Mouse (Mus musculus) lung, postnatal 0 days (tissue): ENCODE data around the gene Plod1. TPM values are rescaled to one million over a fixed set of nuclear protein-coding genes. Genes with fewer than 3 reads are reported as not detected.

Experiments used
- ATAC-seq: fragments of 200-750 bp; cut with Nextera tagmentation; 2 replicates; pipeline ENCODE4 v1.8.0; 2017; ENCODE audit warnings: moderate library complexity
- DNase-seq: peaks from one replicate; pipeline ENCODE4 v3.0.0-alpha.2; 2016; ENCODE audit warnings: low spot score
- H3K27ac ChIP-seq: fragments of 300-500 bp; sonication (generic); 2 replicates; pipeline ENCODE4 v1.5.1; 2014; ENCODE audit warnings: antibody characterized with exemption, mild to moderate bottlenecking, low read length, mixed read lengths
- H3K27me3 ChIP-seq: fragments of 300-500 bp; sonication (generic); replicated peaks from 2 replicates; pipeline ENCODE4 v1.6.1; 2014; ENCODE audit warnings: low read length, mixed read lengths; ENCODE audit not compliant: insufficient read depth
- H3K36me3 ChIP-seq: fragments of 300-500 bp; sonication (generic); 2 replicates; pipeline ENCODE4 v1.6.1; 2014; ENCODE audit warnings: low read length, mixed read lengths; ENCODE audit not compliant: insufficient read depth
- H3K4me1 ChIP-seq: fragments of 300-500 bp; sonication (generic); 2 replicates; pipeline ENCODE4 v1.6.1; 2014; ENCODE audit warnings: antibody characterized with exemption, low read depth, low read length, mixed read lengths; ENCODE audit not compliant: insufficient read depth
- H3K4me2 ChIP-seq: fragments of 300-500 bp; sonication (generic); replicated peaks from 2 replicates; pipeline ENCODE4 v1.6.1; 2014; ENCODE audit warnings: low read depth, mild to moderate bottlenecking, low read length, moderate library complexity, mixed read lengths
- H3K4me3 ChIP-seq: fragments of 300-500 bp; sonication (generic); 2 replicates; pipeline ENCODE4 v1.5.1; 2014; ENCODE audit warnings: low read depth, low read length
- H3K9ac ChIP-seq: fragments of 300-500 bp; sonication (generic); replicated peaks from 2 replicates; pipeline ENCODE4 v1.6.1; 2014; ENCODE audit warnings: low read depth, mild to moderate bottlenecking
- H3K9me3 ChIP-seq: fragments of 300-500 bp; sonication (generic); 2 replicates; pipeline ENCODE4 v1.6.1; 2016; ENCODE audit warnings: low read length, mixed read lengths
- CTCF ChIP-seq: IDR thresholded peaks from 2 replicates; pipeline ENCODE4 v1.5.1; 2016; ENCODE audit warnings: antibody characterized with exemption, mild to moderate bottlenecking
- EP300 ChIP-seq: IDR thresholded peaks from 2 replicates; pipeline ENCODE4 v1.6.1; 2016; ENCODE audit warnings: antibody characterized with exemption, mild to moderate bottlenecking, control low read depth
- WGBS: fragments of 180-500 bp; shearing (Covaris S2); extraction: QIAGEN DNeasy Blood & Tissue Kit; methylation state at CpG from one replicate; pipeline ENCODE4 v1.1.7; 2014; 5-methylcytosine and 5-hydroxymethylcytosine counted together
- polyA plus RNA-seq: library from polyadenylated mRNA; unstranded; fragments of >200 nt; fragmentation: Nextera tagmentation; extraction: Ambion mirVana; gene quantifications from 2 replicates; pipeline ENCODE4 v1.2.1, GENCODE M21; 2015

The Plod1 gene
- polyA plus RNA-seq, 1 experiment from 2014 or later, result 40.8 TPM

DNA sequence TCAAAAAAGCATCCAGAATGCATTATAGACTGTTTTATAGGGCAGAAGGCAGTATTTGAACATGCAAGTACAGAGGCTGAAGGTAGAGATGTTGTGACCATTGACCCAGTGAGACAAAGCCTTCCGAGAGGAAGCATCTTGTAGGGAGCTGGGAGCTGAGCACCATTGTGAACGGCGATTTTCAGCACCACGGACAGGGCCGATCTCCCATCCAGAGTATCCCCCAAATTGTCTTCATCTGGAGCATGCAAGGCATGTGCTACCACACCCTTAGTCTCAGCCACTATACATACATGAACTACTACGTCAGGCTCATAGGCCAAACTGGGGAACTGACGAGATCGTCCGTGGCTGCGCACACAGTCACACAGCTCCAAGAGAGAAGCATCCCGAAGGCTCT is 20.6 kb upstream of the Plod1 start:
- Histone ChIP-seq H3K27me3 (no peaks in the 10 kb centered on the region), H3K9ac (no peak overlapping the region), H3K4me2 (no peak overlapping the region), H3K9me3 (no peaks in the 10 kb centered on the region), H3K27ac (no peak overlapping the region), H3K4me3 (no peak overlapping the region), H3K36me3 (no peaks in the 10 kb centered on the region), H3K4me1 (no peaks in the 10 kb centered on the region)
- WGBS, result 37% methylated on average over 11 of the region's 11 CpGs
- TF ChIP-seq EP300 (no peak), CTCF (no peak)
- DNase-seq (no peak), ATAC-seq (no peak)

DNA sequence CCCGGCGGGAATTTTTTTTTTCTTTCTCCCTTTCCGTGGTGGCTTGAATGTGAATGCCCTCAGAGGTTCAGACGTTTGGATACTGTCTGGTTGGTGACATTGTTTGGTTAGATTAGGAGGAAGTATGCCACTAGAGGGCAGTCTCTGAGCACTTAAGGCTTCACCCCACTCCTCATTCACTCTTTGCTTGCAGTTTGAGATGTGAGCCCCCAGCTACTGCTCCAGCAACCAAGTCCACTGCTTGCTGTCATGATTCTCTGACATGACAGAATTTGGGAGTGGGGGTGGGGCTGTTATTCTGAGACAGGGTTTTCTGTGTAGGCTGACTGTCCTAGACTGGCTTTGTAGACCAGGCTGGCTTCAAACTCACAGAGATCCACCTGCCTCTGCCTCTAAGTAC is 17.0 kb upstream of the Plod1 start:
- Histone ChIP-seq H3K4me2 (no peak overlapping the region), H3K36me3 (no peaks in the 10 kb centered on the region), H3K27ac (no peak overlapping the region), H3K4me1 (no peaks in the 10 kb centered on the region), H3K9ac (no peak overlapping the region), H3K4me3 (no peak overlapping the region), H3K27me3 (no peaks in the 10 kb centered on the region), H3K9me3 (no peaks in the 10 kb centered on the region)
- 8% methylated on average over 4 of the region's 4 CpGs for WGBS
- DNase-seq (peak; percentile 58), ATAC-seq (no peak)
- TF ChIP-seq EP300, result no peak
- TF ChIP-seq CTCF, result peak; percentile 70

DNA sequence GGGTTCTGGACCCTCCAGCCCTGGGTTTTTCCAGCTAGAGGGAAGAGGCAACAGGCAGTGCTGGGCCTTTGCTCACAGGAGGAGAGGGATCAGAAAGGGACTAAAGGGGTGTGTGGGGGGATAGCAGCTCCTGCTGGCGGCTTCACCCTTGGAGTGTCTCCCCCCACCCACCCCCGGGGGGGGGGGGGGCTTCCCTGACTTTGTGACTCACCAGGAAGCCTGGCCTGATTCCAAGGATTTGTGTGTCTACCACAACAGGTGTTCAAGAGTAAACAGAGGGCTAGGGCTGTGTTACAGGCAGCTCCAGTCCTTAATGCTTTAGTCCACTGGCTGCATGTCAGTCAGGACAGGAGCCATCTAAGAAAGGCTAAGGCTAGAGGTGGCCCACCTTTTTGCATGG is 10.9 kb upstream of the Plod1 start:
- Histone ChIP-seq H3K36me3 (peaks cover 36% of the 10 kb centered on the region), H3K27ac (no peak overlapping the region), H3K27me3 (no peaks in the 10 kb centered on the region), H3K4me3 (no peak overlapping the region), H3K9ac (no peak overlapping the region), H3K9me3 (no peaks in the 10 kb centered on the region), H3K4me1 (no peaks in the 10 kb centered on the region), H3K4me2 (no peak overlapping the region)
- 39% methylated on average over 2 of the region's 2 CpGs for WGBS
- ATAC-seq (no peak), DNase-seq (no peak)
- TF ChIP-seq EP300, result no peak
- TF ChIP-seq CTCF, result no peak

DNA sequence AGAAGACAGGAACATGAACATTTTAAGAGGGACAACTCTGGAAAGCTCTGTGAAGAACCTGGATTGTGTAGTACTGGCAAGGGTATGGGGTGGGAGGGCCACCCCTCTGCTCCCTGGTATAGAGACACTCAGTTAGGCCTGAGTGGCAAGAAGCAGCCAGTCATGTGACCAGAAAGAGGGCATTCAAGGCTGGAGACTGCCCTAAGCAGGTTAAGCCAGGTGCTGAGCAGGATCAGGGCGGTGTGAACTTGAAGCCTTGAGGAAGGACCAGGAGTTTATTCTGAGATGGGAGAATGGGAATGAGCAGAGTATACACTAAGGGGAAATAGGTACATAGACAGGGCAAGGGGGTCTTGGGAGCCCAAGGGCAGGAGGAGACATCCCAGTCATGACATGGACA is 6.4 kb upstream of the Plod1 start:
- no peaks in the 10 kb centered on the region for H3K27me3 ChIP-seq
- H3K9me3 ChIP-seq, result no peaks in the 10 kb centered on the region
- peaks cover 12% of the 10 kb centered on the region; the same call in 1 of the 2 replicates for H3K4me1 ChIP-seq
- no peak overlapping the region for H3K4me3 ChIP-seq
- TF ChIP-seq EP300 (no peak), CTCF (no peak)
- no peak overlapping the region for H3K9ac ChIP-seq
- WGBS, result 95% methylated on average over 1 of the region's 1 CpGs
- peaks cover 36% of the 10 kb centered on the region for H3K36me3 ChIP-seq
- H3K4me2 ChIP-seq, result no peak overlapping the region
- H3K27ac ChIP-seq, result no peak overlapping the region
- no peak for DNase-seq
- ATAC-seq, result no peak

DNA sequence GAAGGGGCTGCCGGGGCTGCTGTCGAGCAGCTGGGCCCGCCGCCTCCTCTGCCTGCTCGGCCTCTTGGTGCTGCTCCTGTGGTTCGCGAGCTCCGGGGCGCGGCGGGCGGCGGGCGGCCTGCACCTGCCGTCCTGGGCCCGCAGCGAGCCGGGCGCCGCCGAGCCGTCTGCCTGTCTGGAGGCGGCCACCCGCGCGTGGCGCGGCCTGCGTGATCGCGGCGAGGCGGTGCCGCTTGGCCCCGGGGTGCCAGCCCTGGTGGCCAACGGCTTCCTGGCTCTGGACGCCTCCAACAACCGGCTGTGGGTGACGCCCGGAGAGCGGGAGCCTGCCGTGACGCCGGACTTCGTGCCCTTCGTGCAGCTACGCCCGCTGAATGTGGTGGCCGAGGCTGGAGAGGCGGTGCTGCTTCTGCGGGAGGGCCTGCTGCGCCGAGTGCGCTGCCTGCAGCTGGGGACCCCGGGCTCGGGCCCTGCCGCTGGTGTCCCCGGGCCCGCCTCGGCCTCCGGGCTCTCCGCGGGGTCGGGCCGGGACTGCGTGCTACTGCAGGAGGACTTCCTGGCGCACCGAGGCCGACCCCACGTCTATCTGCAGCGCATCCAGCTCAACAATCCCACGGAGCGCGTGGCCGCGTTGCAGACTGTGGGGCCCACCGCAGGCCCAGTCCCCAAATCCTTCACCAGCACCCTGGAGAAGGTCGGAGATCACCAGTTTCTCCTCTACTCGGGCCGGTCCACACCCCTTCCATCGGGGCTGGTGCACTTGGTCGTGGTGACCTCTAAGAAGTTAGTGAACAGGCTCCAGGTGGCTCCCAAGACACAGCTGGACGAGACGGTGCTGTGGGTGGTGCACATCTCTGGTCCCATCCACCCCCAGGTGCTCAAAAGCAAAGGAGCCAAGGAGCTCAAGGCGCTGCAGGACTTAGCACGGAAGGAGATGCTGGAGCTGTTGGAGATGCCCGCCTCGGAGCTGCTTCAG is 4.8 kb upstream of the Plod1 start:
- Histone ChIP-seq H3K27me3 (no peaks in the 10 kb centered on the region), H3K4me2 (peak overlapping the region; percentile 98), H3K36me3 (peaks cover 26% of the 10 kb centered on the region), H3K9ac (peak overlapping the region; percentile 63), H3K9me3 (no peaks in the 10 kb centered on the region), H3K4me3 (peak overlapping the region; percentile 91), H3K27ac (peak overlapping the region; percentile 85), H3K4me1 (peaks cover 12% of the 10 kb centered on the region; the same call in 1 of the 2 replicates)
- 5% methylated on average over 71 of the region's 88 CpGs for WGBS
- ATAC-seq (peak; percentile 59), DNase-seq (peak; percentile 23)
- no peak for TF ChIP-seq EP300
- no peak for TF ChIP-seq CTCF

DNA sequence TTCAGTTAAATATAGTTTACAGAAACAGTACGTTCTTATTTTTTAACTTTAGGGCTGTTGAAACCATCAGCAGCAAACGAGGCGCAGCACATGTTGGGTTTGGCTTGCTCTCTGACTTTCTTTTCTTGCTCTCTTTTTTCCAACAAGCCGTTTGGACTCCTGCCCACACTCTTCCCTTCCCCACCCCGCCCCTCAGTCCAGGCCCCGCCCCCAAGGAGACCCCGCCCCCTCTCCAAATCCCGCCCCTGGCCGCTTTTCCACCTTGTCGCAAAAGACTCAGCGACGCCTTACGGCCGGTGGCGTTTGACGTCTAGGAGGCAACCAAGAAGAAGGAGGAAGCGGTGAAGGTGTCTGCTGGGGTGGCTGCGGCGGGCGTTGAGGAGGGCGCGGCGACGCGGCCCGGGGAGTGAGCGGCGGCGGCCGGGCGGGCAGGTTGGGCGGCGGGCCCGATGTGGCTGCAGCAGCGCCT is 4.0 kb upstream of the Plod1 start, which contains the start of gene 2510039O18Rik:
Gene 2510039O18Rik (plus strand): TSS at position 320 of the 469 bp plus-strand sequence.
- 2% methylated on average over 18 of the region's 35 CpGs for WGBS
- H3K27ac ChIP-seq, result peak within 1 kb of the TSS; percentile 85
- DNase-seq, result peak; percentile 98
- ATAC-seq, result peak; percentile 71
- peak within 1 kb of the TSS; percentile 98 for H3K4me2 ChIP-seq
- H3K4me1 ChIP-seq, result peaks cover 12% of the 10 kb centered on the region; the same call in 1 of the 2 replicates
- H3K27me3 ChIP-seq, result no peaks in the 10 kb centered on the region
- H3K4me3 ChIP-seq, result peak within 1 kb of the TSS; percentile 91
- no peaks in the 10 kb centered on the region for H3K9me3 ChIP-seq
- TF ChIP-seq EP300 (no peak), CTCF (0 out of 2 replicates have a peak, but pooled peaks have one; percentile 16)
- H3K36me3 ChIP-seq, result peaks cover 19% of the 10 kb centered on the region
- H3K9ac ChIP-seq, result peak within 1 kb of the TSS; percentile 63
